Mouse (Mus musculus) mature B cell (primary cell): ENCODE measurements at regions not wholly inside any gene's neighbourhood (a gene's known extent, or its start where the extent isn't known, plus 50 kb on each side); places are given as distances from the start of the nearest gene placed in this dataset.

Source experiments
- in situ Hi-C: fragments of 300-500 bp; cut with MboI; formaldehyde crosslinking; loops from 2 replicates; pipeline ENCODE4 v1.14.3; 2019

GRCm38 (mm10) chr14:105841888-105842287, 54.7 kb downstream of the Spry2 start:
- in situ Hi-C loops = no loop called here

GRCm38 (mm10) chr14:105837533-105837932, 59.1 kb downstream of the Spry2 start:
- in situ Hi-C loops = no loop called here

GRCm38 (mm10) chr14:105830701-105831100, 65.9 kb downstream of the Spry2 start:
- in situ Hi-C loops = no loop called here

GRCm38 (mm10) chr14:105830301-105830700, 66.3 kb downstream of the Spry2 start:
- in situ Hi-C loops = no loop called here

- in situ Hi-C loops = no loop called here
Observed at GRCm38 (mm10) chr14:105823129-105823528, 73.5 kb downstream of the Spry2 start.

GRCm38 (mm10) chr14:105822653-105823052, 74.0 kb downstream of the Spry2 start:
- in situ Hi-C loops = no loop called here

GRCm38 (mm10) chr14:105819534-105819933, 77.1 kb downstream of the Spry2 start:
- in situ Hi-C loops = no loop called here

GRCm38 (mm10) chr14:105818841-105819240, 77.8 kb downstream of the Spry2 start:
- in situ Hi-C loops = no loop called here

- in situ Hi-C loops = no loop called here
Observed at GRCm38 (mm10) chr14:105817481-105817880, 79.1 kb downstream of the Spry2 start.

- in situ Hi-C loops = no loop called here
Observed at GRCm38 (mm10) chr14:105815827-105816226, 80.8 kb downstream of the Spry2 start.

- in situ Hi-C loops = no loop called here
Observed at GRCm38 (mm10) chr14:105815281-105815680, 81.3 kb downstream of the Spry2 start.

- in situ Hi-C loops = no loop called here
Observed at GRCm38 (mm10) chr14:105813661-105814060, 83.0 kb downstream of the Spry2 start.

- in situ Hi-C loops = no loop called here
Observed at GRCm38 (mm10) chr14:105813097-105813496, 83.5 kb downstream of the Spry2 start.

- in situ Hi-C loops = no loop called here
Observed at GRCm38 (mm10) chr14:105805762-105806161, 90.9 kb downstream of the Spry2 start.

GRCm38 (mm10) chr14:105805362-105805761, 91.3 kb downstream of the Spry2 start:
- in situ Hi-C loops = no loop called here

- in situ Hi-C loops = no loop called here
Observed at GRCm38 (mm10) chr14:105804761-105805160, 91.9 kb downstream of the Spry2 start.

GRCm38 (mm10) chr14:105803281-105803680, 93.3 kb downstream of the Spry2 start:
- in situ Hi-C loops = no loop called here

GRCm38 (mm10) chr14:105802529-105803280, 93.9 kb downstream of the Spry2 start:
- in situ Hi-C loops = no loop called here

GRCm38 (mm10) chr14:105800142-105800925, 96.3 kb downstream of the Spry2 start:
- in situ Hi-C loops = no loop called here

GRCm38 (mm10) chr14:105799401-105799861, 97.2 kb downstream of the Spry2 start:
- in situ Hi-C loops = no loop called here

GRCm38 (mm10) chr14:105793010-105793702, 103.5 kb downstream of the Spry2 start:
- in situ Hi-C loops = no loop called here

GRCm38 (mm10) chr14:105790441-105790840, 106.2 kb downstream of the Spry2 start:
- in situ Hi-C loops = no loop called here
